Comparison of ENCODE assay signal across 8 mouse cellular contexts in the genomic region with DNA sequence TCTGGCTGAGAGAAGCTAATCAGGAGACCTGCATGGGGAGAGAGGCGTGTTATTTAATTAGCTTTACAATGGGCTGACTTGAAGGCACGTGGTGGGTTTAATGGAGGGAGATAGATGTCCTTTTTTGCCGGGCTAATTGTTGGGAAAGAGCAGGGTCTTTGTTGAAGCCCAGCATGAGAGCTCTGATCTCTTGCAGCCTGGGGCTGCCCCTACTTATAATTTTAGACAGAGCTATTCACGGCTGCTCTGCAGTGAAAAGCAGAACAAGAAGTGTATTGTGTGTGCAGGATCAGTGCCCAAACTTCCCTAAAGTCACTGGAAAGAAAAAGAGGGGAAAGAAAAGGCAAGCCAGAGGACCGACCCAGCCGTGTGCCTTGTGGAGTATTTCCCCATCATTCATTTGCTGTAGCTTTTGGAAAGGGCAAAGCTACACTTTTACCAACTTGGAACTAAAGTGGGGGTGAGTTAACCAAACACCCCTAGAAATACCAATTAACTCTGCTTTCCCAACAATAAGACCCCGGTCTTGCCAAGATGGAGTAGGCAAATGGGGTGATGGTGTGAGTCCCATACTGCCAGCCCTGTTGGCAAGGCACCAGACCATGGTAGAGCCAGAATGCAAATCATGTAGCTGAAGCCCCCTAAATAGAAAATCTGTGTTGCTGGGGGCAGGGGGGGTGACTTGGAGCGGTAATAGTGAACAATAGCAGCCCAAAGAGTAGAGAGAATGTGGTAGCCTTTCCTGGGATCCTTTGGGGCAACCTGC. TPM values are rescaled to one million over a fixed set of nuclear protein-coding genes. Genes with fewer than 3 reads are reported as not detected.
A peak's percentile ranks its signal among the peaks of the same experiment; 100 is the strongest.
DNase-seq lines count a peak whose midpoint lies in the region; ATAC-seq lines count a peak whose summit lies in the region.

No protein-coding gene starts in this region.

- WGBS in hindbrain, embryonic 15.5 days: 7% methylated on average over 8 of the region's 8 CpGs
- 5% methylated on average over 8 of the region's 8 CpGs for WGBS in neural tube, embryonic 12.5 days
- WGBS in heart, embryonic 12.5 days: 35% methylated on average over 8 of the region's 8 CpGs

- DNase-seq in layer of hippocampus, adult 11-12 months (ENCODE audit: low spot score): peak; percentile 26
- no peak for DNase-seq in layer of hippocampus, postnatal 25 days (ENCODE audit: extremely low spot score in 1 of 2, low spot score in 1 of 2)
- peak; percentile 53 for DNase-seq in embryo, embryonic 9.5 days (ENCODE audit: extremely low spot score)
- no peak for DNase-seq in gastrocnemius, adult 8-10 months (ENCODE audit: low spot score in 2 of 2)
- DNase-seq in heart, postnatal 4 days: no peak

- H3K27ac ChIP-seq in hindbrain, embryonic 15.5 days (replicated peaks): no peak overlapping the region
- H3K27ac ChIP-seq in neural tube, embryonic 12.5 days: no peak overlapping the region
- no peak overlapping the region for H3K27ac ChIP-seq in heart, embryonic 12.5 days (ENCODE audit: poor library complexity, severe bottlenecking)

- peak; percentile 95 for ATAC-seq in hindbrain, embryonic 15.5 days (ENCODE audit: low FRiP score, low read depth)
- peak; percentile 91 for ATAC-seq in neural tube, embryonic 12.5 days (ENCODE audit: low FRiP score, low read depth)
- no peak for ATAC-seq in heart, embryonic 12.5 days (ENCODE audit: insufficient number of reproducible peaks, low FRiP score)

- peaks cover 17% of the 10 kb centered on the region for H3K4me1 ChIP-seq in hindbrain, embryonic 15.5 days (replicated peaks)
- H3K4me1 ChIP-seq in neural tube, embryonic 12.5 days: peaks cover 12% of the 10 kb centered on the region
- peaks cover 7% of the 10 kb centered on the region; the same call in 1 of the 2 replicates for H3K4me1 ChIP-seq in heart, embryonic 12.5 days (replicated peaks)

- H3K4me2 ChIP-seq in hindbrain, embryonic 15.5 days: 0 out of 2 replicates have a peak overlapping the region, but pooled peaks have one; percentile 14
- H3K4me2 ChIP-seq in neural tube, embryonic 12.5 days (replicated peaks): 0 out of 2 replicates have a peak overlapping the region, but pooled peaks have one; percentile 5
- H3K4me2 ChIP-seq in heart, embryonic 12.5 days: no peak overlapping the region

- H3K9ac ChIP-seq in hindbrain, embryonic 15.5 days: no peak overlapping the region
- no peak overlapping the region for H3K9ac ChIP-seq in neural tube, embryonic 12.5 days
- no peak overlapping the region for H3K9ac ChIP-seq in heart, embryonic 12.5 days

- H3K9me3 ChIP-seq in hindbrain, embryonic 15.5 days: no peaks in the 10 kb centered on the region
- H3K9me3 ChIP-seq in neural tube, embryonic 12.5 days: no peaks in the 10 kb centered on the region
- no peaks in the 10 kb centered on the region for H3K9me3 ChIP-seq in heart, embryonic 12.5 days (replicated peaks)

- H3K27me3 ChIP-seq in hindbrain, embryonic 15.5 days: peaks cover 84% of the 10 kb centered on the region
- peaks cover 66% of the 10 kb centered on the region for H3K27me3 ChIP-seq in neural tube, embryonic 12.5 days (replicated peaks)
- H3K27me3 ChIP-seq in heart, embryonic 12.5 days (replicated peaks): 0 out of 2 replicates have a peak, but pooled peaks cover 3% of the 10 kb centered on the region

- no peak overlapping the region for H3K4me3 ChIP-seq in hindbrain, embryonic 15.5 days
- no peak overlapping the region for H3K4me3 ChIP-seq in neural tube, embryonic 12.5 days
- H3K4me3 ChIP-seq in heart, embryonic 12.5 days: no peak overlapping the region

- no peaks in the 10 kb centered on the region for H3K36me3 ChIP-seq in hindbrain, embryonic 15.5 days
- no peaks in the 10 kb centered on the region for H3K36me3 ChIP-seq in neural tube, embryonic 12.5 days
- no peaks in the 10 kb centered on the region for H3K36me3 ChIP-seq in heart, embryonic 12.5 days

RNA-seq across cellular contexts. Expression of a gene that starts 50.0 kb away (rescaled TPM):
- 10 to 100 TPM; 10.4 to 12.1 TPM for total RNA-seq in layer of hippocampus, postnatal 25 days (2021)
- 18.9 and 19.1 TPM in 2 replicates for polyA plus RNA-seq in hindbrain, embryonic 15.5 days (2015; fragmentation: Nextera tagmentation; extraction: Ambion mirVana)
- 32.8 and 36.6 TPM in 2 replicates for polyA plus RNA-seq in neural tube, embryonic 12.5 days (2016; fragmentation: Nextera tagmentation; extraction: Ambion mirVana)
- total RNA-seq in gastrocnemius, adult 8-10 months (2022): 10 to 100 TPM in 1 of 4 experiments, 1 to 10 TPM in 3; 7.8 to 12.6 (median 9.5) TPM
- polyA plus RNA-seq in heart, embryonic 12.5 days (2016; fragmentation: Nextera tagmentation; extraction: Ambion mirVana): 65.6 and 68.1 TPM in 2 replicates
- 100 to 1,000 TPM in 1 of 2 experiments, 10 to 100 TPM in 1; 97.5 to 106 TPM for total RNA-seq in heart, postnatal 4 days (2021)

Comparison
In these comparisons a context has a peak if more than half of its experiments do, and no peak if none do; other contexts are left out.
1. DNase-seq: peak in layer of hippocampus, adult 11-12 months (single experiment) and embryo, embryonic 9.5 days (single experiment); none in layer of hippocampus, postnatal 25 days (0 of 2), gastrocnemius, adult 8-10 months (0 of 2) and heart, postnatal 4 days (single experiment).
2. RNA of a gene that starts 50.0 kb away (total RNA-seq): 97.5 to 106 TPM in heart, postnatal 4 days; 10.4 to 12.1 TPM in layer of hippocampus, postnatal 25 days and 7.8 to 12.6 TPM in gastrocnemius, adult 8-10 months; every median in the first group is over 4 times any median in the second.